Mouse (Mus musculus) thymus, adult 2 months (tissue): ENCODE data around the gene Actg1.

Experiments
- CTCF ChIP-seq: fragments of 200-500 bp; IDR thresholded peaks from 2 replicates; pipeline ENCODE4 v1.5.1; 2012; ENCODE audit warnings: mild to moderate bottlenecking, control low read depth, low read length, moderate library complexity, borderline replicate concordance; ENCODE audit not compliant: control insufficient read depth, poor library complexity, insufficient read depth; ENCODE audit errors: extremely low read depth
- POLR2A ChIP-seq: fragments of 200-500 bp; IDR thresholded peaks from 2 replicates; pipeline ENCODE4 v1.6.1; 2012; ENCODE audit warnings: mild to moderate bottlenecking, low read length, control low read depth, moderate library complexity; ENCODE audit not compliant: control insufficient read depth, poor library complexity, insufficient read depth; ENCODE audit errors: extremely low read depth

GRCm38 (mm10) chr11:120357791-120358401 is 9.6 kb upstream of the Actg1 start:
- no peak for TF ChIP-seq CTCF
- no peak for TF ChIP-seq POLR2A
